Mouse (Mus musculus): ENCODE measurements around the gene Nptx1.

Gene Nptx1

DNA sequence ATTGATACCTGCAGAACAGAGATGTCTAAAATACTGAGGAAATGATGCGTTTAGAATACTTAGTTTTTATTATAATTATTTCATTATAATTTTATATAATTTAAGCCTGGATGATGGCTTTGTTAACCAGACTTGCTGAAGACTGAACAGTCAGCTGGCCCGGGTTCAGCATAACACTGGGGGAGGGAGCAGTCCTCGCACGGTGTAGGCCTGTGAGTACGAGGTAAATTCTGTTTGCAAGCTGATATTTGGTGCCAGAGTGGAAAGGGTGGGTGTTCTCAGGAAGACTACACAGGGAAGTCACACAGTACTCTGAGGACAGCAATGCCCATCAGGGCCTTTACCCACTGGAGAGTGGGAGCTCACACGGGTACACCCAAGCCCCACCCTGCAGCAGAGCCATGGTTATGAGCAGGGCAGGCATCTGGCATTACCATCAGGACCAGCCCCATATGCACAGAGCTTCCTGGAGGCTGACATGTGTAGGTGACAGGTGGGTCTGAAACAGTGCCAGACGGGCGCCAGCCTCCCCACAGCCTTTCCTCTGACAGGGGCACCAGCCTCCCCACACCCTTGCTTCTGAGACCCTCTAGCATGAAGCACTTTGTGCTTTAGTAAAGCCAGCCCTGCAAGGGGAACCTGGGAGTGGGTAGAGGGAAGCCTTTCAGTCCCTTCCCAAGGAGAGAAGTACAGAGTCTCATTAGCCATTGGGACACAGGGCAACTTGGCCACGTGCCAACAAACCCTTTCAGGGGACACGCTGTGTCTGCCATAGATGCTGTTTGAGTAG, 3.2 kb upstream of the Nptx1 start:
- DNase-seq (ENCODE audit: low spot score in 2 of 2): no peak

DNA sequence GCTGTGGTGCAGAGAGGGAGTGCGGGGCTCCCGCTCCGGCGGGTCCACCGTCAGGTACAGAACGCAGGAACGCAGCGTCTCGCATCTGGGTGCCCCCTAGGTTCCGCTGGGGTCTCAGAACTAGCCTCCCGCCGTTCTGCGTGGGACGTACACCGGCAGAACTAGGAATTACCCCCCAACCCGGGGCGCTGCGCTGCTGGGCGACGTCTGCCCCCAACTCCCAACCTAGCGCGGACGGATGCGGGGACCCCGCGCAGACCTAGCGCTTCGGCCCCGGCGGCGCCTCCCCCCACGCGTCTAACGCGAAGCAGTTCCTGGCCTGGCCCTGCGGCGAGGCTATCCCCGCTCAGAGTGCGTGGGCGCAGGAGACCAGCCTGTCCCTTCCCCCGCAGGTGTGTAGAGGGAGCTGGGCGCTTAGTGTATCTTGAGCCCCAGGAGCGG, 1.8 kb upstream of the Nptx1 start:
- DNase-seq (ENCODE audit: low spot score in 2 of 2): no peak

DNA sequence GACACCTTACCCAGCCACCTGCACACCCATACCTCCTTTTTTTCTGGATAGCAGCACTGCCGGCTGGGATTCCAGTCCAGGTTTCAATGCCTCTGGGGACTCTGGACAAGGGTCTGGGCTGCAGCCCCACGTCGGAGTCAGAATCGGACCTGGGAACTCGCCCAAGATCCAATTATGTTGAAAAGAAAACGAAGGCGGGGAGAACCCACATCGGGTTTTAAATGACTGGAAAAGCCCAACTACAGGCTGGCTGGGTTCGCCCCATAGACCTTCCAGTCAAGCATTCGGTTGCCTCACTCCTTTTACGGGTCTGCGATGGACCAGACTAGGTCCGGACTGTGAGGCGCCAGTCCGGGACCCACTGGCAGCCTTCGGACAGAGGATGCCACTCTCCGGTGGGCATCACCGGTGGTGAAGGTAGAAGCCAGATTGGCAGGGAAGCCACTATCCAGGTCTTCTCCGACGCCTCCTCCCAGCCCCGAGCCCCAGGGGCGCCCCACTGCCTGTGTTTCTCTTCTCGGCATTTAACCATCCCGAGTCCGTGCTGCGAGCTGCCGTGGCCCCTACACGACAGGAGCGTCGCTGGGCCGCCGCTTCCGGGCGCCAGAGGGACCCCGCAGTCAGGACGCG, 1.3 kb upstream of the Nptx1 start:
- no peak for DNase-seq (ENCODE audit: low spot score in 2 of 2)

- DNase-seq (ENCODE audit: low spot score in 2 of 2): no peak
These were observed 518 bp upstream of the Nptx1 start for GRCm38 (mm10) chr11:119547951-119548591.

DNA sequence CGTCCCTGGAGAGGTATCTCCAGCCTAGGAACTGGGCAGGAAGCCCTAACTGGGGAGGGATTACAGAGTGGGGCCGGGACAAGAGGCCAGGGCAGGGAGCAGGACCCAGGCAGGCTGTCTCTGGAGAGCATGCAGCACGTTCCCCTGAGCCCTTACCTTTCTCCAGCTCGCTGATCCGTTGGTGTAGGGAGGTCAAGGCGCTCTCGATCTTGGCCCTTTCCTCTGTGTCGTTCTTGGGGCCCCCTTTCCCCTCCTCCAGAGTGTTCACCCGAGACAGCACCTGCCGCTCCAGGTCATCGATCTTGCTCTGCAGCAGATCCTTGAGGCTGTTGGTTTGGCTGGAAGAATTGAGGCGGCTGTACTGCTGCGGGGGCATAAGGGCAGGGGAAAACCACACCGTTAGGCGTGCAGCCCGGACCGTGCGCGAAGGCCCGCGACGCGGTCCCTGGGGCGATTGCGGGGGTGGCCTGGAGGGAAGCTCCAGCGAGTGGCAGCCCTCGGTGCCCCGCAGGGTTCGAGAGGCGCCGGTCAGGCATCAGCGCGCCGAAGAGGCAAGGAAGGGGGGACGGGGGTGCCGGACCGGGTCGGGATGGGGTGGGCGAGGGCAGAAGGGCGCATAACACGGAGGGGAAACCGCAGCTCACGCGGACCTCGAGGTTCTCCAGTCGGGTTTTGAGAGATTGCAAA, 914 bp downstream of the Nptx1 start:
- no peak for DNase-seq (ENCODE audit: low spot score in 2 of 2)

DNA sequence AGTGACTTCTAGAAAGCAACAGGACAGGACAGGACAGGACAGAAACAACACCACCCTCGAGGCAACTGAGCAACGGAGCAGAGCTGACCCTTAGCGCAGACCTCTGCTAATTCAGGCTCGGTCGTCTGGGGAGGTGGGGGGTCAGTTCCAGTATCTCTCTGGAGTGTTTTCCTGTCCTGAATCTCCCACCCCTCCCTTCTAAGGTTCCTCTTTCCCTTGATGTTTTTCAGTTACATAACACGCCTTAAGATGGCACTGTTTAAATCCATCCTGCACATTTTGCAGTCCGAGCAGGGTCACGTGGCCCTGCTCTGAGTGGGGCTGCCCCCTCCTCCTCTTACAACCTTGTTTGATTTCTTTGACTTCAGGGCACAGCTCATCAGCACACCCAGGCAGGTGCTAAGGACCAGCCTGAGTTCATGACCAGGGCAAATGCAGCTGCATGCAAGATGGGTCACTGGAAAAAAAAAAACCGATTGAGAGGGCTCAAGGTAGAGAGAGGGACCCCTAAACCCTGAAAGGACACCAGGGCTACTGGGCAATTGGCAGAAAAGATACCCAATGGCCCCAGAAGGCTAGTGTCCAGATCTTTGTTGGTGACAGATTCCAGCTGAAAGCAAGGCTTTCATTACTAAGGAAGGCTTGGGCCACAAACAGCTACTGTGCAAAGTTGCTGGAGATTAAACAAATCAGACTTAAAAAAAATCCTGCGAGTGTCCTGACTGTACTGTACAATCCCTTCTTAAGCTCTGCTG, 1.6 kb downstream of the Nptx1 start:
- DNase-seq (ENCODE audit: low spot score in 2 of 2): no peak

DNA sequence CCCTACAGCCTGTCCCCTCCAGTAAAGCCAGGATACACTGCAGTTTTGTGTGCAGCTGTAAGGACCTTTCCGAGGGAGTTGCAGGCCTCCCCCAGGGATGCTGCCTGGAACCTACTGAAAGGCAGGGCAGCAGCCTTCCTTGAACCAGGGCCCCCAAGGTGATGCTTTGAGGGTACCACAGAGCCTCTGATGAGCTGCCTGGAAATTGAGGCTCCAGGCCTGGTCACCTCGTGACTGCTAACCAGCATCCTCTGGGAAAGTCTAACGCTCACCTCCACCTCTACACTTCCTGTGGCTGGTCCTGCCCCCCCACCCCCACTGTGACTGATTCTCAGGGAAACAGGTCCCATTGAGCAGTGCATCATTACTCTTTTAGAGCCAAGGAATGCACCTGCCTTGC, 2.3 kb downstream of the Nptx1 start:
- DNase-seq (ENCODE audit: low spot score in 2 of 2): no peak

DNA sequence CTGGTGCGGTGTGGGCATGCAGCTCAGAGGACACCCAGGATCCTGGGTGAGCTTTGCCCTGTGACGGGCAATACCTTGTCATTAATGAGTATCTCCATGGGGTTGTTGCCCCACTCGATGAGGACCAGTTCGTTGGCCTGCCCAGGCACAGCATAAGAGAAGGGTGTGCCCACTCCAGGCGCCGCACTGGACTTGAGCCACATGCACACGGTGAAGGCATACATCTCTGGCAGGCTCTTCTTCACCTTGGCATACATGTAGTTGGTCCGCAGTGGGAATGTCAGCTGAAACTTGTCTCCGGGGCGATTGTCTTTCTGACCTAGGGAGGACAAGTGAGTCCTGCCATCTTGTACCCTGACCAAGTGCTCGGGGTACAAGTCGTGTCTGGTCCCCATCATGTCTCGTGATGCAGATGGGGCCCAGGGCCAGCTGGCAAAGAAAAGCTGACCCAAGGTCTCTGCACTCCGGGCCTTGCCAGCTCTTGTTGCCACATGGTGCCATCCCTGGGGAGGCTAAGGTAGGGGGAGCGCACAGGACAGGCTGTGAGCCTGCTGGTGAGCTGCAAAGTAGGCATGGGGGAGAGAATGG, 2.9 kb downstream of the Nptx1 start:
- DNase-seq (ENCODE audit: low spot score in 2 of 2): no peak

GRCm38 (mm10) chr11:119543816-119544517, 3.6 kb downstream of the Nptx1 start:
- DNase-seq (ENCODE audit: low spot score in 2 of 2): no peak

- no peak for DNase-seq (ENCODE audit: low spot score in 2 of 2)
These were observed 4.7 kb downstream of the Nptx1 start for GRCm38 (mm10) chr11:119542886-119543285.

DNA sequence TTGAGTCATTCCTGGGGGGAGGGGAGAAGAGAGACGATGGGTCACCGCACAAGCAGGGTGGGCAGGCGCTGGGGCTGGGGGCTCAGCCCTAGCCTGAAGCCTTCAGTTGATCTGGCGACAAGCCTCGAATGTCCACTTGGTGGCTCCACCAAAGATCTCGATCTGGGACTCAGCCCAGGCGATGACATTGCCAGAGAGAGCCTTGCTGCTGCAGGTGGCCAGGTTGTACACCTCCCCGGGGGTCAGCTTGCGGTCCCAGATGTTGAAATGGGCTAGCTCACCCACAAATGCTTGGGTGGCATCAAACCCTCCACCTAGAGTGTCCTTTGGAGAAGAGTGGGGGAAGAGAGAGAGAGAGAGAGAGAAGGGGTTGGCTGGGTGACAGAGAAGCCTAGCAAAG, 5.2 kb downstream of the Nptx1 start:
- no peak for DNase-seq (ENCODE audit: low spot score in 2 of 2)

DNA sequence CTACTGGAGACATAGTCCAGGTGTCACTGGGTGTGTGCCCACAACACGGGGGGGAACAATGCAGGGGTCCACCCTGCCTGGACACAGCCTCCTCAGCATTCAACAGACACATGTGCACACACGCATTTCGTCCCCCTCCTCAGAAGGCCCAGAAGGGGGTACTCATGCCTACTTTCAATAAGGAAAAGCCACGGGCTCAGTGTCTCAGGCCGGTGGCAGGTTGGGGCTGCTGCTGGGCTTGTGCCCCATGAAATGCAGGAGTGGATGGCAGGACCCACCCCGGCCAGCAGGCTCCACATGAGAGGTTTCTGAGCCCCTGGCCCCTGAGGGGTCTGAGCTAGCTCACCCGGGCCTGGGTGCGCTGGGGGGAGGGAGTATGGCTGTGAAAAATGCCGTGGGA, 6.5 kb downstream of the Nptx1 start:
- no peak for DNase-seq (ENCODE audit: low spot score in 2 of 2)

- DNase-seq (ENCODE audit: low spot score in 2 of 2): no peak
These were observed 7.0 kb downstream of the Nptx1 start for GRCm38 (mm10) chr11:119540560-119540959.

DNA sequence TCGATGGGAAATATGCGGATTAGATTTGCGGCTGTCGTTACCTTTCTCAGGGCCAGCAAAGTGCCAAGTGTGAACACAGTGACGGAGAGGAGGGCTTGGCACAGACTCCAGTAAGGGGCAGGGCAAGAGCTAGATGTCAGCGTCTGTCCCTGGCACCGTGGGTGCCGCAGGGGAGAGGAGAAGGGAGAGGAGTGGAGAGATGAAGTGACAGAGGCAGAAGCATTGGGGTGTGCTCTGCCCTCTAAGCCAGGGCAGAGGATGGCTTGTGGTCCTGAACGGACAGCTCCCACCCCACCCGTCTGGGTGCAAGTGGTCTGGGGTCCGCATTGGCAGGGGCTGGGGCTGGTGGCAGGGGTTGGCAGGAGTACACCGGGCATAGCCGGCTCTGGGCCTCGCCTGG, 7.6 kb downstream of the Nptx1 start:
- DNase-seq (ENCODE audit: low spot score in 2 of 2): no peak

GRCm38 (mm10) chr11:119533745-119534144, 13.8 kb downstream of the Nptx1 start:
- no peak for DNase-seq (ENCODE audit: low spot score in 2 of 2)

GRCm38 (mm10) chr11:119532460-119532859, 15.1 kb downstream of the Nptx1 start:
- DNase-seq (ENCODE audit: low spot score in 2 of 2): no peak

GRCm38 (mm10) chr11:119528930-119529329, 18.6 kb downstream of the Nptx1 start:
- DNase-seq (ENCODE audit: low spot score in 2 of 2): no peak

DNA sequence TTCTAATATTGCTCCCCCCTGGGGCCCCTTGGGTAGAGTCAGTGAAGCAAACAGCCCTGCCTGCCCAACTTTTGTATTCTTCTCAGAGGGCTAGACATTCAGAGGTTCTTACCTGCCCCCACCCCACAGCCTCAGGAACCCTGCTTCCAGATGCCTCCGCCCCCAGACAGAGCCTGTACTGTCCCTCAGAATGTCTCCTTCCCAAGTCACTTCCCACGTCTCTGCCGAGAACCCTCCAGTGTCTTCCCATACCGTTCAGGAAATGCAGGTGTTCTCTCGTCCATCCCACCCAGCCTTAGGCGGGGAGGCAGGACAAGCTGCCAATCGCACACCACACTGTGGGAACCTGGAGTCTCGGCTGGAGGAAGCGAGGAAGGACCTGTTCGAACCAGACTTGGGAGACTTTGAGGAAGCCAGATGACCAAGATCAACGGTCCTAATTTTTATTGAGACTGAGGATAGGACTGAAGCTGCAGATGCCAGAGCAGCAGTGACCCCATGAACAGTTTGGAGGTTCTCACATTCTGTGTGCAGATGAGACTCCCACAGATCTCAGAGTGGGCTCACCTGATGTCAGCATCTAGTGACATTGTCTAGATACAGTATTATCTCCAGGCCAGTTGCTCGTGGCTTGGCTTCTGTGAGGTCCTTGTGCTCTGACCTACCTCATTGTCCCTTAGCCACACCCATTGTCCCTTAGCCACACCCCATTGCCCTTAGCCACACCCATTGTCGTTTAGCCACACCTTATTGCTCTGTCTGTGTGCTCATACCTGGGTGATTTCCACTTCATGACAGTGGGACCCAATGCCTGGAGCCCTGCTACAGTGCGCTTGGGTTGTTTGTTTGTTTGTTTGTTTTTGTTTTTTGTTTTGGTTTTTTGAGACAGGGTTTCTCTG, 21.2 kb downstream of the Nptx1 start:
- DNase-seq (ENCODE audit: low spot score in 2 of 2): no peak

DNA sequence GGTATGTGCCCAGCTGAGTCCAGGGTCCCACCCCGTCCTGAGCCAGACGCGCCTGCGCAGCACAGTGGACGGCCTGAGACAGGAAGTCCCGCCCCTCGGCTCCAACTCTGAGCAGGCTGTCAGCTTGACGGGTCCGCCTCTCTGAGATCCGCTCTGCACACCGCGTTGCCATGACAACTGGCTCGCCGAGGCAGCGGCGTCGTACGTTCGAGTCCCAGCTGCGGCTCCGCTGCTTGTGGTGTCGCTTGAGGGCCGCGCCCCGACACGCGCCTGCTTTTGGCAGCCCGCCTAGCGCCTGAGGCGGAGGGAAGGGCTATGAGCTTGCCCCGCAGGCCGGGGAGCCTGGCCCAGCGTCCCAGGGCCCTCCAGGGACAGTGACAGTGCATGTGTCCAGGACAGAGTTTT, 23.0 kb downstream of the Nptx1 start:
- peak; percentile 70 to 74 for DNase-seq (ENCODE audit: low spot score in 2 of 2)

DNA sequence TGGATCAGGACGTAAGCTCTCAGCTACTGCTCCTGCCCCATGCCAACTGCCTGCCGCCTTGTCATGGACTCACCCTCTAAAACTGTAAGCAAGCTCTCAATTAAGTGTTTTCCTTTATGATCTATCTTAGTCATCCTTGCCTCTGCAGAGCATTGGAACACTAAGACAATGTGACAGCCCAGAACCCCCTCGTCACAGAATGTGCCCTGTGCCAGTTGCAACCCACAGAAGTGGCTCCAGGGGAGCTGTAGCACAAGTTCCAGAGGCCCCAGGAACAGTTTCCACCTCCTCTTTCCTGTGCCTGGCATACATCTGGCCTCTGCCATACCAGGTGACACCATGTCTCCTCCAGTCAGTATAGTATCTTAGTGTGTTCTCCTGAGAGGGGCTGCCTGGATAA, 24.2 kb downstream of the Nptx1 start:
- DNase-seq (ENCODE audit: low spot score in 2 of 2): no peak
